Mouse (Mus musculus) kidney, embryonic 14.5 days (tissue): ENCODE results near the gene Gpr180. TPM values are rescaled to one million over a fixed set of nuclear protein-coding genes. Genes with fewer than 3 reads are reported as not detected.

Experiments
- ATAC-seq: fragments of 200-750 bp; cut with Nextera tagmentation; 2 replicates; pipeline ENCODE4 v1.8.0; 2017; ENCODE audit warnings: moderate number of reproducible peaks, mild to moderate bottlenecking, moderate TSS enrichment, moderate library complexity; ENCODE audit not compliant: low FRiP score, low TSS enrichment
- H3K27ac ChIP-seq: fragments of 300-500 bp; sonication (generic); 2 replicates; pipeline ENCODE4 v1.5.1; 2014; ENCODE audit warnings: low read depth, mild to moderate bottlenecking, low read length, moderate library complexity, mixed read lengths
- H3K27me3 ChIP-seq: fragments of 300-500 bp; sonication (generic); 2 replicates; pipeline ENCODE4 v1.6.1; 2014; ENCODE audit warnings: mild to moderate bottlenecking, low read length; ENCODE audit not compliant: control insufficient read depth, insufficient read depth
- H3K36me3 ChIP-seq: fragments of 300-500 bp; sonication (generic); 2 replicates; pipeline ENCODE4 v1.6.1; 2014; ENCODE audit warnings: low read length, mixed read lengths; ENCODE audit not compliant: control insufficient read depth, insufficient read depth
- H3K4me1 ChIP-seq: fragments of 300-500 bp; sonication (generic); 2 replicates; pipeline ENCODE4 v1.6.1; 2014; ENCODE audit warnings: low read length, mixed read lengths; ENCODE audit not compliant: control insufficient read depth, insufficient read depth
- H3K4me2 ChIP-seq: fragments of 300-500 bp; sonication (generic); replicated peaks from 2 replicates; pipeline ENCODE4 v1.6.1; 2014; ENCODE audit warnings: low read depth, mild to moderate bottlenecking, low read length
- H3K4me3 ChIP-seq: fragments of 300-500 bp; sonication (generic); 2 replicates; pipeline ENCODE4 v1.5.1; 2014; ENCODE audit warnings: mild to moderate bottlenecking, low read length
- H3K9ac ChIP-seq: fragments of 300-500 bp; sonication (generic); 2 replicates; pipeline ENCODE4 v1.6.1; 2014; ENCODE audit warnings: low read depth, mild to moderate bottlenecking, low read length, moderate library complexity
- H3K9me3 ChIP-seq: fragments of 300-500 bp; sonication (generic); 2 replicates; pipeline ENCODE4 v1.6.1; 2016; ENCODE audit warnings: low read length; ENCODE audit not compliant: control insufficient read depth
- WGBS: fragments of 180-500 bp; shearing (Covaris S2); extraction: QIAGEN DNeasy Blood & Tissue Kit; methylation state at CpG from one replicate; pipeline ENCODE4 v1.1.7; 2014; 5-methylcytosine and 5-hydroxymethylcytosine counted together
- polyA plus RNA-seq: library from polyadenylated mRNA; unstranded; fragments of >200 nt; fragmentation: Nextera tagmentation; extraction: Ambion mirVana; gene quantifications from 2 replicates; pipeline ENCODE4 v1.2.1, GENCODE M21; 2014

Gpr180 gene
- polyA plus RNA-seq, 1 experiment from 2014 or later = 55.5 TPM

DNA sequence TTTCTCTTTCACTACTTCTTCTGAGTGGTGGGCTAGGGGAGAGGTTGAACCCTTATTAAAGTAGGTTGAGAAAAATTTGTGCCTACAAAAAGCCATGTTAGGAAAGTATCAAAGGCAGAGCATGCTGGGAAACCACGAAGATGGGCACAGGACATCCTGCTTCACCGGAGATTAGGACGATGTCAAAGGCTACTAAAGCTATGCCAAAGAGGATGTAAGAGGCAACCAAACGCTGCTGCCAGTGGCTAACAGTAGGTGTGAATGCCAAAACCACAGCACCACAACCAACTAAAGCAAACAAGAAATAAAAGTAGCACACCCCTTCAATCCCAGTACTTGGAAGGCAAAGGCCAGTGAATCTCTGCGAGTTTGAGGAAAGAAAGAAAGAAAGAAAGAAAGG, 12.8 kb upstream of the Gpr180 start:
- no peaks in the 10 kb centered on the region for H3K9me3 ChIP-seq
- 92% methylated on average over 5 of the region's 5 CpGs for WGBS
- no peak overlapping the region for H3K4me2 ChIP-seq
- no peak overlapping the region for H3K27ac ChIP-seq
- no peak overlapping the region for H3K4me3 ChIP-seq
- peaks cover 72% of the 10 kb centered on the region for H3K36me3 ChIP-seq
- H3K9ac ChIP-seq = no peak overlapping the region
- H3K27me3 ChIP-seq = no peaks in the 10 kb centered on the region
- ATAC-seq = no peak
- no peaks in the 10 kb centered on the region for H3K4me1 ChIP-seq

DNA sequence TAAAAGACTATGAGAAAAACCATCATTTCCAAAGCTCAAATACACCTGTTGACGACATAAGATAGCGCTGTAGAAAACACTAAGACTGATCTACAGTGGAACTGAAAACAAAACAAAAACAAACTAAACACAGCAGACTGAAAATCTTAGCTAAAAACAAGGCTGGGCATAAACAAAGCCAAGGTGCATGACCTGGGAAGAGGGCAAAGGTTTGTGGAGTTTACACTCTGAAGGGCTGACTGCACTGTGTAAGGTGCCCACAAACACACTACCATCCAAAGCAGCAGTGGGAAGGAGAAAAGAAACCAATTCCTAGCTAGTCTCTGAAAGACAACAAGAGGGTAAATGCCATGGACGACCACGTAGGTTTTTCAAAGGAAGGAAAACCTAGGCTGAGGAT, 12.2 kb upstream of the Gpr180 start:
- Histone ChIP-seq H3K36me3 (peaks cover 69% of the 10 kb centered on the region), H3K4me1 (no peaks in the 10 kb centered on the region), H3K4me2 (no peak overlapping the region), H3K27me3 (no peaks in the 10 kb centered on the region), H3K27ac (no peak overlapping the region), H3K4me3 (no peak overlapping the region), H3K9ac (no peak overlapping the region), H3K9me3 (no peaks in the 10 kb centered on the region)
- no peak for ATAC-seq
- WGBS = 91% methylated on average over 4 of the region's 4 CpGs

DNA sequence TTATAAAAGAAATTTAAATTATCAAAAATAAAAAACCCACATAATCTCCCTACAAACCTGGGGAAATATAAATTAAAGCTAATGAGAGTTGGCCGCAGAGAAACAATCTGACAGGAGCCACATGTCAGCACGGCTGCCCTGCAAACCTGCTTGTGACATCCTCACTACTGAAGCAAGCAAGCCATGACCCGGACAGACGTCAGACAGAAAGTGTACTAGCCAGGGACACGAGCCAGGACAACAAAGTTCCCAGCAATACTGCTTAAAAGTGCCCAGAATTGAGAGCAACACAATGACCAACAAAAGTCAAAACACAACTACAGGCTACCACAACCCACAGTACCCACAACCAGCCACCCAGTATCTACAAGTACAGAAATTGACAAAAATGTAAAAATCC, 10.7 kb upstream of the Gpr180 start:
- peaks cover 1% of the 10 kb centered on the region for H3K4me1 ChIP-seq
- ATAC-seq = no peak
- peaks cover 55% of the 10 kb centered on the region for H3K36me3 ChIP-seq
- no peak overlapping the region for H3K27ac ChIP-seq
- H3K9me3 ChIP-seq = no peaks in the 10 kb centered on the region
- no peak overlapping the region for H3K4me2 ChIP-seq
- WGBS = 93% methylated on average over 5 of the region's 5 CpGs
- no peak overlapping the region for H3K4me3 ChIP-seq
- no peaks in the 10 kb centered on the region for H3K27me3 ChIP-seq
- H3K9ac ChIP-seq = no peak overlapping the region

DNA sequence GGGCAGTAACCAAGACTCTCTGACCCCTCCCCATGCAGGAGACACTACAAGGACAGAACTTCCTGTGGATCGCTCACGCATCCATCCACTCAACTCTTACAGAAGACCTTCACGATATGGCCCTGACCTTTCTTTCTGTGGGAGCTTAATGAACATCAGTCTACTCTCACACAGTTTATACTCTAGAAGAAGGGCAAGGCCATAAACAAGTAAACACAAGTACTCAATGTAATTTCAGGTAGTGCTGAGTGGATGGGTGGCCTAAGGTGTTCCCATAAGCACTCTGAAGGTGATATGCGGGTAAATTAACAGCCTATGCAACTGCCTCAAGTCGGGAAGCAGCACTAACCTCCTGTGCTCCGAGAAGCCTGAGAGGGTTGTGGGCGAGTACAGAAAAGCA, 5.5 kb upstream of the Gpr180 start:
- WGBS = 80% methylated on average over 7 of the region's 7 CpGs
- no peak for ATAC-seq
- Histone ChIP-seq H3K27ac (no peak overlapping the region), H3K36me3 (peaks cover 23% of the 10 kb centered on the region; the same call in 1 of the 2 replicates), H3K9ac (peak overlapping the region; percentile 85; the same call in 1 of the 2 replicates), H3K27me3 (peaks cover 4% of the 10 kb centered on the region; the same call in 1 of the 2 replicates), H3K4me2 (peak overlapping the region; percentile 75), H3K4me3 (peak overlapping the region; percentile 84), H3K4me1 (peaks cover 11% of the 10 kb centered on the region), H3K9me3 (peaks cover 3% of the 10 kb centered on the region; the same call in 1 of the 2 replicates)

DNA sequence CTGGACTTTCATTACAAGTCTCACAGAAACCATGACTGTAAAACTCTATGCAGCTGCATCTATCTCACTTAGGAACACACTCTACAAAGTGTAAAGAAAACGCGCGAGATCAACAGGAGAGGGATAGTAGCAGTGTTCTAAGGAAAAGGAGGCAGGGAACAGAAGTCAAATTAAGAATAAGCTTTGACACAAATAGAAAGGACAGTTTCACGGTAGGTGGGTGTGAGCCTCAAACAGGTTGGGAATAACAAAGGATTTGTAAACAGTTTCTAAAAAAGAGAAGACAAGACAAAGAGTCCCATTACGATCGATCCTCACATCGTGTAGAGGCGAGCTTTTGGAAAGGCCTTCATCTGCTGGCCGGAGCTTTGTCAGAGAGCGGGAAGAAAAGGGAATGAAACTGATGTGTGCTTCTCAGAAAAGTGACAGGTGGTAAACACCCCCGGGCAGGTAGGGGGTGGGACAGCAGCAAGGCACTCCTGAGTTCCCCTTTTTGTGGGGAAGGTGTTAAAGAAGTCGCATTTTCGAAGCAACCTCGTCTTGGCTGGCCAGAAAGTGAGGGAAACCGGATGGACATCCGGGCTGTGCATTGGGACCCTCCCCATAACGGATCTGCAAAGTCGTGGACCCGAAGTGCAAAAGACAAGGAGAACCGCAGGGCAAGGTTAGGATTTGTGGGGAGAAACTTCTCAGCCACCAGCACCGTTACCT, 4.9 kb upstream of the Gpr180 start:
- 15% methylated on average over 21 of the region's 21 CpGs for WGBS
- Histone ChIP-seq H3K4me3 (peak overlapping the region; percentile 84), H3K9me3 (peaks cover 3% of the 10 kb centered on the region; the same call in 1 of the 2 replicates), H3K4me1 (peaks cover 11% of the 10 kb centered on the region), H3K27me3 (peaks cover 4% of the 10 kb centered on the region; the same call in 1 of the 2 replicates), H3K36me3 (peaks cover 18% of the 10 kb centered on the region; the same call in 1 of the 2 replicates), H3K9ac (peak overlapping the region; percentile 85), H3K4me2 (peak overlapping the region; percentile 75), H3K27ac (peak overlapping the region; percentile 24; the same call in 1 of the 2 replicates)
- ATAC-seq = peak; percentile 7; the same call in 1 of the 2 replicates

DNA sequence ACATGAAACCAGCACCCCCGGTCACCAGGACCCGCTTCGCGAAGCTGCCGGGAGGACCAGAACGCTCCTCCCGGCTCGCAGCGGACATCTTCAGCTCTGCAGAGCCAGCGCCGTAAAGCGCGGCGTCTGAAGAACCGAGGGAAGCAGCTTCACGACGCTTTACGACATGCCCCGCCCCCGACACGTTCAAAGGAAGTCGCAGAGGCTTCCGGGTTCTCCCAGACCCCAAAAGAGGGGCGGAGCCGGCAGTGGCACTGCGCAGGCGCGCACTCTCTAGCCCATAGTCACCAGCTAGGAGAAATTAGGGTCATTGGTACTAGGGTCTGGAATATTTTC, 4.3 kb upstream of the Gpr180 start, which contains the start of gene Tgds:
TSS of gene Tgds (minus strand) at position 114 of the 336 bp plus-strand sequence.
- WGBS = under 1% methylated on average over 28 of the region's 28 CpGs
- H3K9ac ChIP-seq = peak within 1 kb of the TSS; percentile 85
- peak within 1 kb of the TSS; percentile 24; the same call in 1 of the 2 replicates for H3K27ac ChIP-seq
- peaks cover 4% of the 10 kb centered on the region; the same call in 1 of the 2 replicates for H3K27me3 ChIP-seq
- H3K4me1 ChIP-seq = peaks cover 11% of the 10 kb centered on the region
- H3K4me3 ChIP-seq = peak within 1 kb of the TSS; percentile 84
- peak; percentile 87 for ATAC-seq
- peaks cover 16% of the 10 kb centered on the region; the same call in 1 of the 2 replicates for H3K36me3 ChIP-seq
- H3K9me3 ChIP-seq = peaks cover 3% of the 10 kb centered on the region; the same call in 1 of the 2 replicates
- H3K4me2 ChIP-seq = peak within 1 kb of the TSS; percentile 75

DNA sequence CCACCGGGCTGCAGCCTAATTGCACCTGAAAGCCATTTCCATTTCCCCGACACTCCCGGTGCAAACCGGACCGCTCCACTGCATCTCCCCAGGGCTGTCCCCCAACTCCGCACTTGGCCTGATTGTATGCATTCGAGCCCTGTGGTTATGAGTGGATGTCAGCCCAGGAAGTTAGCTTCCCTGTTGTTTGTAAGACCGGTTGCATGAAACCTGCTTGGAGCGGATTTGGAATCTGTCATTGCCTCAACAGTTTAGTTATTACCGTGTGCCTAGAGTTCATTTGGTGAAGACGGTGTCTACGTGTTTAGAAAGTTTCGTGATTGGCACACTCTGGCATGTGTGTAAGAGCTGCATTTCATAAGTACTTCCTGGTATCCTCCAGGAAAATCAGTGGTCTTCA, 529 bp downstream of the Gpr180 start:
- Histone ChIP-seq H3K9ac (peak overlapping the region; percentile 88), H3K27ac (peak overlapping the region; percentile 67; the same call in 1 of the 2 replicates), H3K4me1 (peaks cover 2% of the 10 kb centered on the region; the same call in 1 of the 2 replicates), H3K27me3 (peaks cover 4% of the 10 kb centered on the region; the same call in 1 of the 2 replicates), H3K36me3 (peaks cover 28% of the 10 kb centered on the region), H3K4me2 (peak overlapping the region; percentile 63), H3K9me3 (peaks cover 3% of the 10 kb centered on the region; the same call in 1 of the 2 replicates), H3K4me3 (peak overlapping the region; percentile 84)
- peak; percentile 26 for ATAC-seq
- under 1% methylated on average over 13 of the region's 13 CpGs for WGBS

DNA sequence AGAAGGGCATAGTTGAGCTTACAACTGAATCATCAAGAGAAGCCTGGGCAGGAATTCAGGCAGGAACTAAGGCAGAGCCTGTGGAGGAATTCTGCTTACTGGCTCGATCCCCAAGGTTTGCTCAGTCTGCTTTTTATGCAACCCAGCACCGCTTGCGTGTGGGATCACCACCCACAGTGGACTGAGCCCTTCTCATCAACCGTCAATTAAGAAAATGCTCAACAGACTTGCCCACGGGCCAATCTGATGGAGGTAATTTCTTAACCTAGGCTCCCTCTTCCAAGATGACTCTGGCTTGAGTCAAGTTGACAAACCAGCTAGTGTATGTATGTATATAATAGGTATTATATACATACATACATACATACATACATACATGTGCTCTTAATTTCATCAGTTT, 5.3 kb downstream of the Gpr180 start:
- Histone ChIP-seq H3K9me3 (no peaks in the 10 kb centered on the region), H3K9ac (no peak overlapping the region), H3K4me3 (no peak overlapping the region), H3K4me1 (no peaks in the 10 kb centered on the region; the same call in 1 of the 2 replicates), H3K4me2 (no peak overlapping the region), H3K27ac (no peak overlapping the region), H3K36me3 (peaks cover 32% of the 10 kb centered on the region), H3K27me3 (no peaks in the 10 kb centered on the region)
- no peak for ATAC-seq
- WGBS = 96% methylated on average over 5 of the region's 5 CpGs

DNA sequence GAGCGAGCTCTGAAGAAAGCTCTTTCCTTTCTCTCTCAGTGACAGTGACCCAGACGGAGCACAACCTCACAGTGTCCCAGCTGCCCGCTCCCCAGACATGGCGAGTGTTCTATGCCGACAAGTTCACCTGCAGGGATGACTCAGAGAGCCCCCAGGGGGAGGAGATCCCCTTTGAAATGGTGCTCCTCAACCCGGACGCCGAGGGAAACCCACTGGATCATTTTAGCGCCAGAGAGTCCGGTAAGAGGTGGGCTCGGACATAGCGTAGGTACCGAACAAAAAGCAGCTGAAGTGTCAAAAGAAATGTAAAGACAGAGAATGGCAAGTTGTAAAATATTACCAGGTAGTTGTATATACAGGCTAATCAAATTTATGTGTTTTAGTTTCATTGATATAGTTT, 11.1 kb downstream of the Gpr180 start:
- Histone ChIP-seq H3K27me3 (no peaks in the 10 kb centered on the region), H3K9me3 (no peaks in the 10 kb centered on the region), H3K27ac (no peak overlapping the region), H3K4me2 (no peak overlapping the region), H3K4me3 (no peak overlapping the region), H3K4me1 (no peaks in the 10 kb centered on the region), H3K9ac (no peak overlapping the region), H3K36me3 (peaks cover 17% of the 10 kb centered on the region)
- ATAC-seq = no peak
- WGBS = 96% methylated on average over 13 of the region's 13 CpGs
